Mouse (Mus musculus) lung, postnatal 10 days (tissue): ENCODE results near the gene Tmem94.
A peak's percentile ranks its signal among the peaks of the same experiment; 100 is the strongest.

Experiments
- DNase-seq: peaks from one replicate; pipeline ENCODE4 v3.0.0; 2021

The Tmem94 gene

GRCm38 (mm10) chr11:115809311-115809781, 44.1 kb downstream of the Tmem94 start:
- DNase-seq = peak; percentile 82

- DNase-seq = peak; percentile 70
These were observed 45.1 kb downstream of the Tmem94 start for GRCm38 (mm10) chr11:115810377-115810776.

DNA sequence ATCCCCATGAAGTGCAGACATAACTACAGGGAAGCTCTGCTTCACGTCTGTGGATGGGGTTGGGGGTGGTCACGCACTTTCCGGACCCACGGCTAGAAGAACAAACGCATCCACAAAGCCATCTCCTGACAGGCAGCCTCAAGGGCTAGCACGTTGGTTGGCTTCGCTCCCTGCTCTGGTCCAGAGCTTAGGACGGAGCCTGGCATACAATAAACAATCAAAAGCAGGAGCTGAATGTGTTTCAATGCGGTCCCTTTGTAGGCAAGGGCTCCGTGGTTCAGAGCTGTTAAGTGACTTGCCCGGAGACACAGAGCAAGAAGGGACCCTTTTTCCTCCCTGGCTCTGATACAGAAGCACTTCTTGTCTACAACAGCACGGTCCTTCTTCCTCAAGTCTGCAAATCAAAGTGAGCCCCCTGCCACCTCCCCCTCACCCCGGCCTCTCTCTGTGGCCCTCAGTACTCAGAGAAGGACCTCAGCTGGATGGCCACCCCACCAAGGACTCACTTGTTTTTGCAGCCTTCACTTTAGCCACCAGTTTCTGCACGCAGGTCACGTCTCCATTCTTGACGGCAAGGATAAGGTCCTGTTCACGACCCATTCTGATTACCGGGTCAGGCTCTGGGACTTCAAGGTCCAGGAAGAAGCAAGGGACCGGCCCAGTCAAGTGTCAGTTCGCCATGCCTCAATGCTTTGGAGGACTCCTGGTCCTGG, 46.3 kb downstream of the Tmem94 start:
- no peak for DNase-seq

DNA sequence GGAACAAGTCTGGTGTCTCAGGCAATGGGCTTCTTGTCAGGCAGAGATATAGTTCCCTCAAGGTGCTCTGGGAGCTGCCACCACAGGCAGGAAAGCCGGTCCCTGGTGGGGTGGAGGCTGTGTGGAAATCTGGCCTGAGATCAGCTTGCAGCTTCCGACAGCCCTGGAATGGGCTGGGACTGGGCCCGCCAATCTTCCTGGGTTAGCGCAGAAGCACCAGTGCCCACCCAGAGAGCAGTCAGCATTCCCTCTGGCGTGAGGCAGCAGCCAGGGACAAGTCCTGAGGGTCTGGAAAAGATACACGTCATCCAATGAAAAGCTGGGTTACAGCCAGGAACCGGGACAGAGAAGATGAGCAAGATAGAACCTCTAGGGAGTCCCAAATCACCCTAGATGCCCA, 46.9 kb downstream of the Tmem94 start:
- DNase-seq = peak; percentile 71

- peak; percentile 38 for DNase-seq
These were observed 47.5 kb downstream of the Tmem94 start for GRCm38 (mm10) chr11:115812533-115813420.

DNA sequence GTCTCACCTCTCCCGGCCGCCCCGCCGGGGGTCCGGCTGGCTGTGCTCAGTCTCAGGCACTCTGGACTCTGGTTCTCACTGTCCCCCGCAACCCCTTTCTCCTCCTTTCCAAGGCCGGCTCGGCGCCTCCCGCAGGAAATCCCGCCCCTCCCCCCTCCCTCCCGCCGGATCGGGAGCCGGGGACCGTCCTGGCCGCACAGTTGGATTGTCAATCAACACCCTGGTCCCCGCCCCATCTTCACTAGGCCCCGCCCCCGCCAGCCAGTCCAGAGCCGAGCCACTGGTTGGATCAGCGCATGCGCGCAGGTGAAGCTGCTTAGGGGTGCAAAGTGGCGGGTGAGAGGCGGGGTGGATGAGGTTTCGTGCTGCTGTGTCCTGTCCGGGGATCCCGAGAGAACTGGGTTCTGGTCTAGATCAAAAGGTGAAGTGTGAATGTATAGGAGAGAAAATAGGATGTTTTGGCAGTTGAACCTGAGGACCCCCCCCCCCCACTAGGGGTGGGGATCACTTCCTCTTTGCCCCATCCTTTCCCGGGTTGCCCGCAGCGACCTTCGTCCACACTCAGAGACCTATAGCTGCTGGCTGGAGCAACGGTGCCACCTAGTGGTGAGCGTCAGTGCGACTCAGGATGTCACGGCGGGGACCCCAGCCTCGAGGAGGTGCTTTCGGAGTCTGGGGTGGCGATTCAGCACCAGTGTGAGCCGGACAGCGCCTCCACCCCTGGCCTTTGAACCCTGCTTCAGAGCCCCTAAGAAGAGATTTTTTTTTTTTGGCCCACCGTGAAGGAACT, 48.5 kb downstream of the Tmem94 start, which contains the start of gene Caskin2:
Caskin2 (minus strand) TSS at position 133 of the 790 bp plus-strand sequence.
- peak; percentile 97 for DNase-seq

DNA sequence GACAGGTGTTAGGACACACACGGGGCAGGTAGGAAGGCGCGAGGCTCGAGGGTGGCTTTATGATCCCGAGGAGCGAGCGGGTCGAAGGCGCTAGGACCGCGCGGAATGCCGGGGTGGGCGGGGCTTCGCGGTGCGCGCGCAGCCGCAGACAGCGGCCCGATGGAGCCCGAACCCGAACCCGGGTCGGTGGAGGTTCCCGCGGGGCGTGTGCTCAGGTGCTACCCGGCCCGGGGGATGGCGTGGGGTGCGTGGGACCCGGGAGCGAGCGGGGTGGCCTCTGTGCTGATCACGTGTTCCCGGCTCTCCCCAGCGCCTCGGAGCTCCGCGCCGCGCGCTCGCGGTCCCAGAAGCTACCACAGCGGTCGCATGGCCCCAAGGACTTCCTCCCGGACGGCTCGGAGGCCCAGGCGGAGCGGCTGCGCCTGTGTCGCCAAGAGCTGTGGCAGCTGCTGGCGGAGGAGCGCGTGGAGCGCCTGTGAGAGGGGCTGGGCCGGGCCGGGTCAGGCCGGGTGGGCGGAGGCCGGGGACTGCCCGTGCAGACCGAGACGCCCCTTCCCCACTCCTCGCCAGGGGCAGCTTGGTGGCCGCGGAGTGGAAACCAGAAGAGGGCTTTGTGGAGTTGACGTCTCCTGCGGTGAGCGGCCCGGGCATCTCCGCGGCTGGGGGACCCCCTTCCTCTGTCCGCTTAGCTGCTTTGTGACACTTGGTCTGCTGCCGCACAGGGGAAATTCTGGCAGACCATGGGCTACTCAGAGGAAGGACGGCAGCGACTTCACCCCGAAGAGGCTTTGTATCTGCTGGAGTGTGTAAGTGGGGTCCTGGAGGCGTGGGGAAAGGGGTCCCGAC, 49.6 kb downstream of the Tmem94 start, which contains the start of gene Tsen54:
Tsen54 (plus strand) TSS at position 120 of the 846 bp plus-strand sequence.
- peak; percentile 89 for DNase-seq

GRCm38 (mm10) chr11:115817331-115817730, 52.1 kb downstream of the Tmem94 start:
- no peak for DNase-seq

- DNase-seq = no peak
These were observed 54.8 kb downstream of the Tmem94 start for GRCm38 (mm10) chr11:115819915-115820623.

DNA sequence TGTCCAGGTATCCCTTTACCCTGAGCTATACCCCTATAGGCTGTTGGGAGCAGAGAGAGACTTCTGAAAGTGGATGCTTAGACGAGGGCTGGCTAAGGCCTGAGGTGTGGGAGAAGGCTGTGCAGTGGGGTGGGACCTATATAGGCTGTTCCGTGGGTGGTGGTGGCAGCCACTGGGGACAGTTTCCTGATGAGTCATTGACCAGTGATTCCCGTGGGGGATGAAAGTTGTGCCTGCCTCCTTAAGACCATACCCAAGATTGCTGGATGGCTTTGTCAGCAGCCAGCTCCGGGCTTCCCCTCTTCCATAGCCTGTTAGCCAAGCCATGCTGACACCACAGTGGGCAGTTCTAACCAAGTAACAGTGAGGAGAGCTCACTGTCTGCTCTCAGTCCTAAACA, 55.8 kb downstream of the Tmem94 start:
- DNase-seq = no peak

DNA sequence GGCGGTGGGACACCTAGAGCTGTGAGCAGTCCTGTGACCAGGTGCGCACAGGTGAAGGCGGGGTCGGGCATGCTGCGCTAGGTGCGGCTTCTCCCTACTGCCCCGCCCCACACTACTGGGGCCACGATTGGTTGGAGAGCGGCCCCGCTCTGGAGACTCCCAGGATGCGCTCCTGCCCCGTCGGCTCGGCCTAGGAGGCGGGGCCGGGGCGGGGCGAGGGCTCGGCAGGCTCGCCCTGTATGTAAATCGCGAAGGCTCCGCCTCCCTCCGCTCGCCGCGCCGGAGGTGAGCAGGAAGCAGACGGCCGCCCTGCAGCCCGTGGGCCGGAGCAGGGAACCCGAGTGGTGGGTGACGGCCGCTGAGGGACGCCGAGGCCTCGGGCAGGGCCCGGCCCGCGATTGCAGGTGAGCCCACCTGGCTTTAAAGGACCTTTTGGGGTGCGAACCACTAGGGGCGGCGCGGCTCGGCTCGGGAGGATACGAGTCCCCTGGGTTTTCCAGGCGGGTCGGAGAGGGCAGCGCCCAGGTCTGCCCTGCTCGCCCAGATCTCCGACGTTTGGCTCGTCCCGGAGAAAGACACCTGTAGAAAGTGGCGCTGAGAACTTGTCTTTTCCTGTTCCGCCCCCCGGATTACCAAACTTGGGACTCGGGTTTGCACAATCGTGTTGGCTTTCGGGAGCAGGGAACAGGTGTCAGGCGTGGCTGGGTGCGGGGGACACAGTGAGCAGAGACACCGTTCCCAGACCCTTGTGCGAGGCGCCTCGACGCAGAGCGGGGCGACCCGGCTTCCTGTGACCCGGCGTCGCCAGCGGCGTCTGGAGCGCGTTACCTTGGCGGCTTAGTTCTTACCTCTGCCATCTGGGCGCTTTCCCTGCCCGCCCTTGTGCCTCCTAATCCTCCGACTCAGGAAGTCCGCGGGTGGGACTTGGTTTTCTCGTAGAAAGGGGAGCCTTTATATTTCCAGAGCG, 58.8 kb downstream of the Tmem94 start, which contains the start of gene Llgl2:
Llgl2 (plus strand) TSS at position 276 of the 967 bp plus-strand sequence.
- peak; percentile 93 for DNase-seq

DNA sequence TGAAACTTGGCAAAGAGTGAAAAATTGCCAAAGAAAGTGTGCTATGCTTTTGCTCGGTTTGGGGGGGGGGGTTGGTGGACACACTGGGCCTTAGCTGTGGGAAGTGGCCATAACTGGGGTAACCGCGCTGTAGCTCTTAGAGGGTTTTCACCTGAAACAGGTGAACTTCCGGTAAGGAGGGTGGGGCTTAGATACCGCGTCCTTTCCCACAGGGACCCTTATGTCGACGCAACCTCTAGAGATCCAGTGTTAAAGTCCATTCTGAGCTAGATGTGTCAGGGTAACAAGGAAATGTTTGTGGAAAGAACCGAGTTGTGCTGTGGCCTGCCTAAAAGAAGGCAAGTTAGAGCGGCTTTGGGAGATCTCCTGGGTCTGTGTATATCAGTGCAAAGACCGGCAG, 59.6 kb downstream of the Tmem94 start:
- DNase-seq = no peak

DNA sequence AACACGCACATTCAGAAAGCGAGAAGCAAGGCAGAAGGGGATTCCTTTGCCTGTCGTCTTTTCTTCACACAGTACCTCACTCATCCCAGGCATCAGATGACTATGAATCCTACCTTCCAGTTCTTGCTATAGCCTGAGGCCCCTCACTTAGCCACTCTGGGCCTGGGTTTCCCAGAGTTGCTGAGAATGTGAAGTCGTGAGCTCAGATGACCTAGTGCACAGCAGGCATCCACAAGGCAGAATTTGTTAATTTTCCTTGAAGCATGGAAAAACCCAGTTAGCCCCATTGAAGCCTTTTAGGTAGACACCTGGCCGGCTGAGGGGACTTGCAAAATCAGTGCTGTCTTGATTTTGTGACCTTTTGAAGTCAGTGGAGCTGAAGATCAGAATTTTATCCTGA, 61.3 kb downstream of the Tmem94 start:
- no peak for DNase-seq

- DNase-seq = peak; percentile 49
These were observed 62.4 kb downstream of the Tmem94 start for GRCm38 (mm10) chr11:115827624-115828023.

DNA sequence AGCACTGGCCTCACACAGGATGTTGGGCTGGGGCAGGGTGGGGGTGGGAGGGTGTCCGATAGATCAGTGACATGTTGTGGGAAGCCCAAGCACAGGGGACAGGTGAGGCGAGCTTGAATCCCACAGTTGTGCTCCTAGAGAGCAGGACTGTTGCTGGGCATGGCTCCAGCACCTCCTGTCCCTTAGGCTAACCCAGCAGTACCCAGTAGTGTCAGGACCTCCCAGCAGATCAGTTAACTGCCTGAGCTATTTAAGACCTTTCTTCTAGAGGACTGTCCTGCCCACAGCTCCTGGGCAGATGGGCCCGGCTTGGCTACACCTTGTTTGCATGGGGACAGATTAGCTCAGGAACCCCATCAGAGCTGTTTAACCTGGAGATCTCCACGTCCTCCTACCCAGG, 63.8 kb downstream of the Tmem94 start:
- DNase-seq = no peak

DNA sequence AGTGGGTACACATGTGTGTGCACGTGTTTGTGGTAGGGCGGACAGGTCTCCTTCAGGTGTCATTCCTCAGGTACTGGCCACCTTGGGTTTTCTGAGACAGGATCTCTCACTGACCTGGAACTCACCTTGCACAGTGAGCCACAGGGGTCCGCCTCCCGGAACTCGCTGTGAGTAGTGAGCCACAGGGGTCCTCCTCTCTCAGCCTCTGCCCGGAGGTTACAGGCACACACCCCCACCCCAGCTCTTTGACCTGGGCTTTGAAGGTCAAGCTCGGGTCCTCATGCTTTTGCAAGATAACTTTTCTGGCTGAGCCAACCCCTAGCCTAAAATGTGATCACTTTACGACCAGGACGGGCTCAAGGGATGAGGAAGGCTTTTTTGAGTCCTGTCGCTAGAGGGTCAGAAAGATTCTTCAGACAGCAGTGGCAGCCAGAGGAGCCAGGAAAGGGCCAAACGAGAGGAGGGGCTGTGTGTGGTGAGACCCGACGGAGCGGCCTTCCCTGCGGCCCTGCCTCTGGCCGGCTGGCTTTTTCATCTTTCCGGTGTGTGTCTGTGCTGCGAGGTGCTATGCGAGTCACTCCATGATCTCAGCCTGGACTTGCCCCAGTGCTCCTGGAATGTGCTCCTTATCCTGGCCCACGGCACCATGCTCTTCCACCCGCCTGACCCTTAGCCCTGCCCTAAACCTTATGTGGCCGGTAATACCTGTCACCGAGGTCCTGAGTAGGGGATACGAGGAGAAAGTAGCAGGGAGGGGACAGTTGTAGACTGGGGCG, 65.5 kb downstream of the Tmem94 start:
- no peak for DNase-seq

- DNase-seq = no peak
These were observed 66.3 kb downstream of the Tmem94 start for GRCm38 (mm10) chr11:115831518-115831917.

DNA sequence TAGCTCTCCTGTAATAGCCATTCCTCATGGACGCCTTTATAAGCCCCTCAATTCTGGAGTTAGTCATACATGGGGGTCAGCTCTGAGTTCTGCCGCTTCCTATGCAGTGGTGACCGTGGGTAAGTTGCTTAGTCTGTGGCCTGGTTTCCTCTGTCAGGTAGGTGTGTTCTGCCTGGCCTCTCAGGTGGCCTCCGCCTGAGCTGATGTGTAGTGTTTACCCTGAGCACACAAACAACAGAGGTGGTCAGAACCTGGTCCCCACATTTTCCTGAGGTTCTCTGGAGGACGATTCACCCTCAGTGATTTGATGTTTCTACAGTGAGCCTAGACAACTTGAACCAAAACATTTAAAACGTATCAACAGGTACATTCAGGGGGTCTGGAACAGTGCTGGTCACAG, 66.8 kb downstream of the Tmem94 start:
- DNase-seq = no peak

- DNase-seq = peak; percentile 83
These were observed 67.3 kb downstream of the Tmem94 start for GRCm38 (mm10) chr11:115832523-115832922.
